In the genomic region with DNA sequence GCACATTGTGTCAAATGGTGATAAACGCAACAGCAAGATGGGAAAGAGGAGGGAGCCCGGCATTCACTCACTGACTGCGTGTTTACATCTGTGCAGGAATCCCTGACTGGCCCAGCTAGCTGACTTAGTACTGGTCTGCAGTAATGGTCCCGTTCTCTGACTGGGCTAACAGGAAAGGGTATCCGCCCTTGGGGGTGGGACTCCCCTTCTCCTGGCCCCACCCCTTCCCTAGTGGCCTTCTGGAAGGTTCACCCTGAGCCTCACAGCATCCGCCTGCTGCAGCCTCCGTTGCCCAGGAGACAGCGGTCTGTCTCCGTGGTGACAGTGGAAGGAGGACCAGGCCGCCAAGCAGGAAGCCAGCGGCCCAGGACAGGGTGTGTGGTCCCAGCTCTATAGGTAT, we compare ENCODE assay signal across 9 mouse cellular contexts. TPM values are rescaled to one million over a fixed set of nuclear protein-coding genes. Genes with fewer than 3 reads are reported as not detected.
DNase-seq lines count a peak whose midpoint lies in the region; ATAC-seq lines count a peak whose summit lies in the region.
"Had no signal": no experiment of that assay in that cellular context is flagged by ENCODE, and none has a peak within 500 bp of the region (broad histone marks: within the 10 kb centered on the region; RNA-seq: fewer than 3 reads in every experiment).

No protein-coding gene starts in this region.

- H3K27me3 ChIP-seq in limb, embryonic 11.5 days (ENCODE audit: control insufficient read depth, insufficient read depth, low read length): peaks cover 1% of the 10 kb centered on the region; the same call in 1 of the 2 replicates
- peaks cover 50% of the 10 kb centered on the region for H3K27me3 ChIP-seq in limb, embryonic 10.5 days (ENCODE audit: low read depth, poor library complexity, severe bottlenecking)
- 0 out of 2 replicates have a peak, but pooled peaks cover 3% of the 10 kb centered on the region for H3K27me3 ChIP-seq in stomach, embryonic 14.5 days (ENCODE audit: control insufficient read depth, insufficient read depth, low read length)

- H3K4me1 ChIP-seq in limb, embryonic 11.5 days (ENCODE audit: control insufficient read depth, insufficient read depth, low read length): peaks cover 1% of the 10 kb centered on the region; the same call in 1 of the 2 replicates
- peaks cover 24% of the 10 kb centered on the region for H3K4me1 ChIP-seq in limb, embryonic 10.5 days
- peaks cover 8% of the 10 kb centered on the region for H3K4me1 ChIP-seq in stomach, embryonic 14.5 days (ENCODE audit: control insufficient read depth, insufficient read depth, low read length)

- no peaks in the 10 kb centered on the region for H3K36me3 ChIP-seq in limb, embryonic 11.5 days (ENCODE audit: control insufficient read depth, insufficient read depth, low read length)
- no peaks in the 10 kb centered on the region for H3K36me3 ChIP-seq in limb, embryonic 10.5 days
- no peaks in the 10 kb centered on the region for H3K36me3 ChIP-seq in stomach, embryonic 14.5 days (ENCODE audit: control insufficient read depth, insufficient read depth, low read length)
- H3K36me3 ChIP-seq: embryonic facial prominence, embryonic 13.5 days had no signal

- no peaks in the 10 kb centered on the region for H3K9me3 ChIP-seq in limb, embryonic 11.5 days (ENCODE audit: control insufficient read depth, low read length)
- no peaks in the 10 kb centered on the region for H3K9me3 ChIP-seq in limb, embryonic 10.5 days (replicated peaks)
- H3K9me3 ChIP-seq in stomach, embryonic 14.5 days (ENCODE audit: control insufficient read depth, low read depth, low read length): no peaks in the 10 kb centered on the region
- H3K9me3 ChIP-seq: embryonic facial prominence, embryonic 13.5 days had no signal

- intact Hi-C loops in left cerebral cortex, postnatal 14 days (cut with DNase I): no loop called here
- intact Hi-C loops in heart, postnatal 10 days (cut with DNase I): no loop called here

- peak; percentile 38 for DNase-seq in limb, embryonic 11.5 days (ENCODE audit: low spot score)
- no peak for DNase-seq in limb, embryonic 10.5 days (ENCODE audit: low spot score)
- DNase-seq in embryo, embryonic 11 days: peak; percentile 48
- peak; percentile 33 to 72 for DNase-seq in left cerebral cortex, postnatal 14 days (ENCODE audit: low spot score in 2 of 2)
- DNase-seq in heart, postnatal 10 days: no peak
- DNase-seq in kidney, adult 8-10 months: no peak

- no peak overlapping the region for H3K4me2 ChIP-seq in limb, embryonic 11.5 days (ENCODE audit: low read depth, severe bottlenecking)
- H3K4me2 ChIP-seq in stomach, embryonic 14.5 days (replicated peaks; ENCODE audit: low read depth, low read length): no peak overlapping the region
- H3K4me2 ChIP-seq: embryonic facial prominence, embryonic 13.5 days had no signal

- 10% methylated on average over 11 of the region's 11 CpGs for WGBS in limb, embryonic 11.5 days
- WGBS in limb, embryonic 10.5 days: 14% methylated on average over 11 of the region's 11 CpGs
- 13% methylated on average over 11 of the region's 11 CpGs for WGBS in stomach, embryonic 14.5 days

- no peak overlapping the region for H3K4me3 ChIP-seq in limb, embryonic 11.5 days (ENCODE audit: low read depth, low read length)
- no peak overlapping the region for H3K4me3 ChIP-seq in limb, embryonic 10.5 days
- H3K4me3 ChIP-seq in stomach, embryonic 14.5 days (ENCODE audit: low read depth, low read length): no peak overlapping the region
- H3K4me3 ChIP-seq: embryonic facial prominence, embryonic 13.5 days had no signal

- H3K27ac ChIP-seq in limb, embryonic 11.5 days (replicated peaks; ENCODE audit: low read depth, low read length): no peak overlapping the region
- no peak overlapping the region for H3K27ac ChIP-seq in limb, embryonic 10.5 days
- H3K27ac ChIP-seq in stomach, embryonic 14.5 days (ENCODE audit: low read length): no peak overlapping the region
- H3K27ac ChIP-seq: embryonic facial prominence, embryonic 13.5 days had no signal

- H3K9ac ChIP-seq in limb, embryonic 11.5 days (ENCODE audit: low read length): no peak overlapping the region
- no peak overlapping the region for H3K9ac ChIP-seq in stomach, embryonic 14.5 days (replicated peaks; ENCODE audit: low read depth, low read length)
- H3K9ac ChIP-seq: embryonic facial prominence, embryonic 13.5 days had no signal

- ATAC-seq in limb, embryonic 11.5 days (ENCODE audit: insufficient number of reproducible peaks, low FRiP score, low TSS enrichment, low read depth): no peak
- 0 out of 2 replicates have a peak, but pooled peaks have one; percentile 3 for ATAC-seq in stomach, embryonic 14.5 days (ENCODE audit: insufficient number of reproducible peaks, insufficient read depth, low FRiP score, low read depth)
- ATAC-seq in megakaryocyte progenitor cell, adult 5-6 weeks (replicated peaks; ENCODE audit: poor library complexity): no peak

RNA-seq across cellular contexts. Expression of gene Mmp17, which starts 6.9 kb away (rescaled TPM):
- 0.68 and 1.4 TPM in 2 replicates for polyA plus RNA-seq in limb, embryonic 11.5 days (2014; fragmentation: Nextera tagmentation; extraction: Ambion mirVana)
- 1.4 and 1.5 TPM in 2 replicates for polyA plus RNA-seq in limb, embryonic 10.5 days (2016; fragmentation: Nextera tagmentation; extraction: Ambion mirVana)
- 10 to 100 TPM; 91.1 to 94.9 TPM for total RNA-seq in left cerebral cortex, postnatal 14 days (2021)
- 2.3 and 3.4 TPM in 2 replicates for polyA plus RNA-seq in stomach, embryonic 14.5 days (2014; fragmentation: Nextera tagmentation; extraction: Ambion mirVana)
- 0.10 TPM in 1 of 2 replicates, not detected in the other for total RNA-seq in megakaryocyte progenitor cell, adult 5-6 weeks (2015)
- not detected in 2 replicates for total RNA-seq in megakaryocyte progenitor cell, adult 5-6 weeks (2017)
- 1 to 10 TPM in 1 of 2 experiments, under 1 TPM in 1; 0.89 to 1.7 TPM for total RNA-seq in heart, postnatal 10 days (2021)

Comparison
In these comparisons a context has a peak if more than half of its experiments do, and no peak if none do; other contexts are left out.
1. DNase-seq: peak in limb, embryonic 11.5 days (single experiment), embryo, embryonic 11 days (single experiment) and left cerebral cortex, postnatal 14 days (2 of 2); none in limb, embryonic 10.5 days (single experiment), heart, postnatal 10 days (0 of 2) and kidney, adult 8-10 months (0 of 2).
2. RNA of gene Mmp17, which starts 6.9 kb away (total RNA-seq): 91.1 to 94.9 TPM in left cerebral cortex, postnatal 14 days; 0.89 to 1.7 TPM in heart, postnatal 10 days and 0.10 TPM in megakaryocyte progenitor cell, adult 5-6 weeks; every median in the first group is over 10 times any median in the second.